Mouse (Mus musculus) B cell, adult 67 days (primary cell): ENCODE data around the gene 4921504E06Rik. TPM values are rescaled to one million over a fixed set of nuclear protein-coding genes. Genes with fewer than 3 reads are reported as not detected.

Experiments used
- total RNA-seq, 2 experiments: library from RNA; stranded (reverse); gene quantifications; 4 replicates each; pipeline ENCODE4 v1.2.4; 2023

The 4921504E06Rik gene
- total RNA-seq = not detected

GRCm38 (mm10) chr2:19553821-19554592 lies at the start of gene 4921504E06Rik:
4921504E06Rik (minus strand) TSS chr2:19553914.

GRCm38 (mm10) chr2:19444931-19445831 lies 108.5 kb downstream of the 4921504E06Rik start, which contains the start of gene Ptf1a:
Ptf1a (plus strand) TSS chr2:19445663.

Other genes with a start within 250 kb of the 4921504E06Rik start
- gene Msrb2, start 182.5 kb downstream of the 4921504E06Rik start, total RNA-seq = 1 to 10 TPM; 4.1 to 5.4 TPM
- not detected for gene Ptf1a, start 108.3 kb downstream of the 4921504E06Rik start, total RNA-seq
- 10 to 100 TPM; 52.3 to 64.1 TPM for gene Otud1, start 103.8 kb upstream of the 4921504E06Rik start, total RNA-seq